Mouse (Mus musculus): ENCODE data around the gene Rufy4.

DNA sequence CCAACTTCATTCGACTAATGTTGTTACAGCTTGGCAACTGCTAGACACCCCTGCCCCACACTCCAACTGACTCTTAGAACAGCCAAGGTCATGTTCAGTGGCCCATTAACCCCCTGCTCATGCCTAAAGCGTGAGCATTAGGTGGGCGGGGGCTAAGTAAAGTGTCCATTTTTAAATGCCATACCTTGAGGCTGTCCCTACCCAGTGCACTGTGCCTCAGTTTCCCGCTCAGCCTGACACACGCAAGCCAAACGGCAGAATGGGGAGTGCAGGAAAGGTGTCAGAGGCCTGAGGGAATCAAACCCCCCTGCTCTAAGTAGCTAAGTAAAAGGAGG is 13.7 kb upstream of the Rufy4 start:
- TF ChIP-seq USF1 (IDR thresholded peaks at IDR 0.05; ENCODE audit: low read depth) (no peak), POLR2A (IDR thresholded peaks at IDR 0.05; ENCODE audit: insufficient read length, low read depth) (no peak), TCF12 (IDR thresholded peaks at IDR 0.05; ENCODE audit: insufficient read depth, poor library complexity, severe bottlenecking) (no peak), TCF3 (IDR thresholded peaks at IDR 0.05; ENCODE audit: insufficient read length, low read depth) (no peak), SRF (IDR thresholded peaks at IDR 0.05; ENCODE audit: control insufficient read depth, insufficient read length, low read depth) (no peak), MYOG (IDR thresholded peaks at IDR 0.05; ENCODE audit: control insufficient read depth in 1 of 3, insufficient read depth in 1 of 3, insufficient read length in 2 of 3, low read depth in 2 of 3) (no peak), MYOD1 (IDR thresholded peaks at IDR 0.05; ENCODE audit: control insufficient read depth in 1 of 3, insufficient read length in 2 of 3, low read depth in 2 of 3) (no peak)
